Mouse (Mus musculus): ENCODE measurements around the gene Desi1.

DNA sequence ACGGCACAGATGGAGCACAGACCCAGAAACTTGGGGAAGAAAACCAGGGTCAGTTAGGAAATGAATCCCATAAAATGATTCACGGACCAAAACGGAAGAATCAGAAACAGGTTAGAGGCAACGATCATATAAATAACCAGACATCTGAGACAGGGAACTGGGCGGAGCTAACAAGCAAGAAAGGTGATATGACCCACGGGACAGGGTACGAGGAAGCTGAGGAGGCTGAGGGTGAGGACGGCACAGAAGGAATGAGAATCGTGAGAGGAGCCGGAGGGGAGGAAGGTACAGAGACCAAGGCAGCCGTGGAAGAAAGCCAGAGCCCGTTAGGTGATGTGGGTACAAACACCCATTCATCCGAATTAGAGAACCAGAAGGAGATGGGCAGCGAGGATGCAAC is 30.2 kb upstream of the Desi1 start:
- TF ChIP-seq CTCF (IDR thresholded peaks at IDR 0.05; ENCODE audit: low read depth) (no peak), EP300 (optimal IDR thresholded peaks at IDR 0.05) (no peak)
